Mouse (Mus musculus): ENCODE measurements around the gene Cacna1a.

The Cacna1a gene

DNA sequence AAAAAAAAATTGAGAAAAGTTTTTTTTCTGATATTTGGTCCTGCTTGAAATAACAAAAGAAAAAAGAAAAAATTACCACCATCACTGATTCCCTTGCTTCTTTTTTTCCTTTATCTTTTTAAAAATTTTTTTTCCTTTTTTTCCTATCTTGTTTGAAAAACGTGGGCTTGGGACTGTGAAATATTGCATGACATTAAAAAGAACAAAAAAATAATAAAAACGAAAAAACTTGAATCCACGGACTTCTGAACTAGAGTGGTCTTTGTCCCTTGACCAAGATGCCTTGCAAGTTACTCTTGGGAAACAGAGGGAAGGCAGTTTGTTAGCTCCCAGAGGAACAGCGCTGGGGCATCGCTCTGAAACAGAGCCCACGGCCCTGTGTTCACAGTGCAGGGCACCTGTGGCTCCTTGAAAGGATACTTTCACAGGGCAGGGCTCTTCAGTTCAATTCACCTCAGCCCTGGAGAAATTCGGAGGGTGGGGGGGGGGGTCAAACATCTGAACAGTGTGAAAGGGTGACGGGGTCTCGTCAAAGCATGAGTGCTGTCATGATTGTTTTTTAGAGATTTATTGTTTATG lies 251.9 kb downstream of the Cacna1a start:
- in situ Hi-C loops (cut with MboI; ENCODE audit: low pct_unique_long_range_greater_than_20kb in 1 of 2, low sequenced_read_pairs in 2 of 2, unreplicated experiment in 1 of 2): no loop called here

- in situ Hi-C loops (cut with MboI; ENCODE audit: low pct_unique_long_range_greater_than_20kb in 1 of 2, low sequenced_read_pairs in 2 of 2, unreplicated experiment in 1 of 2): no loop called here
Observed at GRCm38 (mm10) chr8:84640617-84641294, 252.5 kb downstream of the Cacna1a start.

GRCm38 (mm10) chr8:84641578-84642361 lies 253.5 kb downstream of the Cacna1a start:
- in situ Hi-C loops (cut with MboI; ENCODE audit: low pct_unique_long_range_greater_than_20kb in 1 of 2, low sequenced_read_pairs in 2 of 2, unreplicated experiment in 1 of 2): no loop called here

GRCm38 (mm10) chr8:84643019-84643418 lies 254.8 kb downstream of the Cacna1a start:
- in situ Hi-C loops (cut with MboI; ENCODE audit: low pct_unique_long_range_greater_than_20kb in 1 of 2, low sequenced_read_pairs in 2 of 2, unreplicated experiment in 1 of 2): no loop called here

- in situ Hi-C loops (cut with MboI; ENCODE audit: low pct_unique_long_range_greater_than_20kb in 1 of 2, low sequenced_read_pairs in 2 of 2, unreplicated experiment in 1 of 2): no loop called here
Observed at GRCm38 (mm10) chr8:84646800-84647199, 258.6 kb downstream of the Cacna1a start.

DNA sequence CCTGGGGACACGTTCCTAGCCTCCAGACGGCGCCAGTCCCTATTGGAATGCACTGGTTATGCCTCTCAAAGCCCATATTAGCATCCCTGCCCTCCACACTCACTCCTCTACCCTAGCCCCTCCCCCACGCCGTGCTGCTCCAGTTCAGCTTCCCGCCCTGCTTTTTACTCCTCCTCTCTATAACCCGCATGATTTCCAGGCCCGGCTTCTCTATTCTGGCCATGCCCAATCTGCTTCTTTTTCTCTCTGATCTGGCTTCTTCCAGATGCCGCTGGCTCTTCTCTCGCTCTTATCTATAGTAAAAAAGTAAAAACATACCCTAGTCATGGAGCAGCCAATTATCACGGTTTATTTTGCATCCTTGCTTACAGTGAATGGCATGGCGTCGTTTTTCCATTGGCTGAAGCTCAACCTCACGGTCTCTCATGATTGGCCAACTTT lies 259.2 kb downstream of the Cacna1a start:
- in situ Hi-C loops (cut with MboI; ENCODE audit: low pct_unique_long_range_greater_than_20kb in 1 of 2, low sequenced_read_pairs in 2 of 2, unreplicated experiment in 1 of 2): no loop called here

DNA sequence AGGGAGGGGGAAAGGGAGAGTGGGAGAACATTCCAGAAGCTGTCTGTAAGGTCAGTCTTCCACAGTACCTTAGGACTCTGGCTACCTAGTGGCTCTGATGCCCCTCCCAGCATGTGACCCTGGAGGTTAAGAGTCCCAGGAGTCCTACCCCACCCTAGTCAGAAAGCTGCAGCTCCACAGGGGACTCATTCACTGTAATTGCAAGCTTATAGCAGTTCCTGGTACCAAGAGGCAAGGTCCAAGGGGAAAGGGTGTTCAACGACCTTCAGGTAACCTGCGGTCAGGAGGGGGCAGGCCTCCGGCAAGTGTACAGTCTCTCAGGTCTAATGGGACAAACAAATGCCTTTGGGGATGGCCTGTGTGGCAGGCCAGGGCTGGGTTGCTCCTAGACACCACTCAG lies 262.0 kb downstream of the Cacna1a start:
- in situ Hi-C loops (cut with MboI; ENCODE audit: low pct_unique_long_range_greater_than_20kb in 1 of 2, low sequenced_read_pairs in 2 of 2, unreplicated experiment in 1 of 2): no loop called here

DNA sequence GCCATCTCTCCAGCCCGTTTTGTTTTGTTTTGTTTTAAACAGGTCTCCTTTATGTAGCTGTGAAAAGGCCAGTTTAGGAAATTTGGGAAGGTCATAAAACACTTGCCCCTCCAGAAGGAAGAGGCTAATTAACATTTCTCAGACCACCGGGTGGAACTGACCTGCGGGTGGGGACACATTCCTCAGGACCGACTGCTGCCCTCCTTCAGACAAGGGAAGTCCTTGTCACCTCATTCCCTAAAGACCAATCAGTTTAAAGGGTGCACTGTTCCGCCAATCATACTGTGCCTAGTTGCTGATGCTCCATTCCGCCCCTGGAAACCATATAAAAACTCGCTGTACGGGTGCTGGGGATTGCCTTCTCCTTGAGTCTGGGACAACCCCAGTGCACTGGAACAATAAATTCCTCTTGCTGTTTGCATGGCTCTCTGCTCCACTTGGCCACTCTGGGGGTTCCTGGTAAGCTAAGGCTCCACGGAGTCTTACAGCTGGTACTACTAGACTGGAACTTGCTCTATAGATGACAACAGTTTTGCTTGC lies 264.9 kb downstream of the Cacna1a start:
- in situ Hi-C loops (cut with MboI; ENCODE audit: low pct_unique_long_range_greater_than_20kb in 1 of 2, low sequenced_read_pairs in 2 of 2, unreplicated experiment in 1 of 2): no loop called here

- in situ Hi-C loops (cut with MboI; ENCODE audit: low pct_unique_long_range_greater_than_20kb in 1 of 2, low sequenced_read_pairs in 2 of 2, unreplicated experiment in 1 of 2): no loop called here
Observed at GRCm38 (mm10) chr8:84654597-84654996, 266.4 kb downstream of the Cacna1a start.

DNA sequence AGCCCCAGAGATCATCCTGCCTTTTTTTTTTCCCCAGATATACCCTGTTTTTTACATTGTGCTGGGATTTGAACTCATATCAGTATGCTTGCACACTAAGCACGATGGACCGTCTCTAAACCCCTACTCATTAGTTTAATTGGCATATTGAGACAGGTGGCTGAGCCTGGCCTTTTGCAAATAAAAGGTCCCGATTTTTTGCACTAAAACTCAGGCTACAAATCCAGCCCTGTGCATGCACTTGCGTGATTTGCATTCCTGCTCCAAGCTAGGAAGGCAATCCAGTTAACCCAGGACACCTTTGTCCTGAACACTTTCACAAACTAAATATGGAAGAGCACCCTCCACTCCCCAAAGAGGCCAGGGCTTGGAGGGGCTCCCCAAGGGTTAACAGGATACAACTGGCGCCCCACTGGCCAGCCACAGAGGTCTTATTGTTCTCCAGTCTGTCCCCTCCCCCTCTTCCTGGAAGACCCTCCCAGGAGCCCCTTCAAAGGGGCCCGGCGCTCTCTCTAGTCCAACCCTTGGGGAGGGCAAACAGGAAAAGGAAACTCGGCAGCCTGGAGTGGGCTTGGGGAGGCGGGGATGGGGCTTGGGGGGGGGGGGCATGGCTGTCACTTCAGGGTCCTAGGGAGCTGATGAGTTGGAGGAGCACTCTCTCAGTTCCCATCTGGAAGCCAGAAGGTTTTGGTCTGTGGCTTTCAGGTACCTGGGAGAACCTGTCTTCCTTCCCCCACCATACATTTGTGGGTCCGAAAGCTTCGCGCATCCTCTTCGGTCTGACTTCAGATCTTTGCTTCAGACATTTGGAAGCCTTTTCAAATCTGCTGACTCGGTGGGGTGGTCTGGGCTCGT lies 267.3 kb downstream of the Cacna1a start:
- in situ Hi-C loops (cut with MboI; ENCODE audit: low pct_unique_long_range_greater_than_20kb in 1 of 2, low sequenced_read_pairs in 2 of 2, unreplicated experiment in 1 of 2): no loop called here

DNA sequence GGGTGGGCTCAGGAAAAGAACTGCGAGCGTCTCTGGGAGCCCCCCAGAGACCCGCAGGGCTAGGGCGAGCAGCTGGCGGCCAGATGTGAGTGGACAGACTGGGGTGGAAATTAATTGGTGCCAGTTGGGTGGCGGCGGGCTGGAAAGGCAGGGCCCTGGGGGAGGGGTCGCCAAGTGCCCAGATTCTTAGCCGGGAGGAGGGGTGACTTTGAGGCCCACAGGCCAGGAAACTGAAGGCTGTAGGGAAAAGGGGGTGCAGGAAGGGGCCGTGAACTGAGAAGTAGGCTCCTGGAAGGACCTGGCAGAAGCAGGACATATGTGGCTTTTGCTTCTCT lies 267.9 kb downstream of the Cacna1a start:
- in situ Hi-C loops (cut with MboI; ENCODE audit: low pct_unique_long_range_greater_than_20kb in 1 of 2, low sequenced_read_pairs in 2 of 2, unreplicated experiment in 1 of 2): no loop called here

DNA sequence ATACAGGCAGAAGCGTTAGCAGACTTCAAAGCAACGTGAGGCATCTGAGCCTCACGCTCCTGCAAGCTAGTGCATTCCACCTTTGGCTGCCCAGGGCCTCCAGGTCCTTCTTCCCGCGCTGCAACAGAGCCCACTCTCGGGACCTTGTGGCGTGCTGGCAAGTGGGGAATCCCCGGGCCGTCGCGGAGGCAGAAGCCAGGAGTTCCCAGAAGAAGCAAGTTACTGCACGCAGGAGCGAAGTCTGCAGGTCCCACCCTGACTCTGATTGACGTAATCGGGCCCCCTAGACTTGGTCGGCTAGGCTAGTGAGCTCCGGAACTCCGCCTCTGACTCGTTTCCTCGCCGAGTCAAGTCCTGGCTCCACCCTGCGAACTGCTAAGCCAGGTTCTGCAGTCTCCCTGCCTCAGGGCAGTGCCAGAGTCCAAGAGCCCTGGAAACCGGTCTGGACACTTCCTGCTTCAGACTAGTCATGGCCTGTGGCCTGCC lies 268.4 kb downstream of the Cacna1a start:
- in situ Hi-C loops (cut with MboI; ENCODE audit: low pct_unique_long_range_greater_than_20kb in 1 of 2, low sequenced_read_pairs in 2 of 2, unreplicated experiment in 1 of 2): no loop called here

DNA sequence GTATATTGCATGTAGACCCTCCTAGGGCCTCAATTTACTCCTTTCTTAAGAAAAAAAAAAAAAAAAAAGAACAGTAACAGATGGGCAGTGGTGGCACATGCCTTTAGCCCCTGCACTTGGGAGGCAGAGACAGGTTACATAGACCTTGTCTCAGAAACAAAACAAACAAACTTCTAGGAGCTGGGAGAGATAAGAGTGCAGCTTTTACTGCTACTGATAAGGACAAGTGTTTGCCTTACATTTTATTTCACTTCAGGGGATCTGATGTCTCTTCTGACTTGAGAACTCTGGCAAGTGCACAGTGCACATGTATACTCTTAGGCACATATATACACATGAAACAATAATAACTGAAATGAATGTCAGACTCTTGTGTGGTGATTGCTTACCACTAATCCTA lies 269.0 kb downstream of the Cacna1a start:
- in situ Hi-C loops (cut with MboI; ENCODE audit: low pct_unique_long_range_greater_than_20kb in 1 of 2, low sequenced_read_pairs in 2 of 2, unreplicated experiment in 1 of 2): no loop called here

DNA sequence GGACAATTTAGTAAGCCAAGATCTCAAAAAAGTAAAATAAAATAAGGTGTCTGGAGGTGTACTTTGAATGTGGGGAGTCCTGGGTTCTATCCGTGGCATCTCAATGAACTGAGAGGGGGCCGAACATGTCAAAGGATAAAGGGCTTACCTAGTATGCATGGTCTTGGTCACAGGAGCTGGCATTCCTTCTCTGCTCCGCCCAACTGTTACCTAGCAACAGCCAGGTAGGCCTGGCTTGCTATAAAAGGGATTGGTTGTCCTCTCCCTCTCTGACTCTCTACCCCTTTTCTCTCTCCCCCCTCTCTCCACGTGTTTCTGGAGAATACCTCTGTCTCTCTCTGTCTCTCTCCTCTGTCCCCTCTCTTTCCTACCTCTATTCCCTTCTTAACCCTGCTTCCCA lies 269.4 kb downstream of the Cacna1a start:
- in situ Hi-C loops (cut with MboI; ENCODE audit: low pct_unique_long_range_greater_than_20kb in 1 of 2, low sequenced_read_pairs in 2 of 2, unreplicated experiment in 1 of 2): no loop called here

GRCm38 (mm10) chr8:84658951-84659350 lies 270.7 kb downstream of the Cacna1a start:
- in situ Hi-C loops (cut with MboI; ENCODE audit: low pct_unique_long_range_greater_than_20kb in 1 of 2, low sequenced_read_pairs in 2 of 2, unreplicated experiment in 1 of 2): no loop called here

DNA sequence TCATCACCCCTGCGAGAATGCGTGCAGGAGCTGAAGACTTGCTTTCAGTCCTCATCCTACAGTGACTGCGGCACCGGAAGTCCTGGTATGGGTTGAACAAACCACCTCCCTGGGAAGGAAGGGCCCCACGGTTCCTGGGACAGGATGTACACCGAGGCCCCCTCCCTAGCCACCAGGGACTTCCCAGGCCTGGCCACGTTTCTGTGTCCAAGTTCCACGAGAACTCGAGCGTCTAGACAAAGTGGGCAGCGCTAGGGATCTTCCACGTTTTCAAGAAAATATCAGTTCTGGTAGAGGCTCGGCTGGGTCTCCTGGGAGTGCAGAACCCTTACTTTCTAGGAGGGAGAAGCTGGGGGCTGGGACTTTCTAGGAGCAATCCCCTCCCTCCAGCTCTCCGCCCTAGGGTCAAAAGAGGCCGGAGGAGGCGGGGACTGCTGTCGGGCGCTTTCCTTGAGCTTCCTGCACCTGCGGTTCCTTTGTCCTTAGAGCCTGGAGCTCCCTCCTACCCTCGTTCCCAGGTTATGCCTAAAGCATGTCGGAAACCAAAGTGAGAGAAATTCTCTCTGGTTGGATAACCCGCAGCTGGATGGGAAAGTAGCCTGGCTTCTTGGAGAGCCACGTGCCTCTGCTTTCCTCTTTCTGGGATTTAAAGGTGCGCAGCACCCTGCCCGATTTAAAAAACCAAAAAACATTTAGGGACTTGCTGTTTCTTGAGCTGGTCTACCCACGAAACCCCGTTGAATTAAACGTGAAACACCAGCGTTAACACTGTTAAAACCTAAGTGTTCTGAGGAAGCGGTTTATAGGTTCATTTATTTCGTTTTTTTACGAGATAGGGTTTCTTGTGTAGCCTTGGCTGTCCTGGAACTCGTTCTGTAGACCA lies 271.9 kb downstream of the Cacna1a start:
- in situ Hi-C loops (cut with MboI; ENCODE audit: low pct_unique_long_range_greater_than_20kb in 1 of 2, low sequenced_read_pairs in 2 of 2, unreplicated experiment in 1 of 2): no loop called here

- in situ Hi-C loops (cut with MboI; ENCODE audit: low pct_unique_long_range_greater_than_20kb in 1 of 2, low sequenced_read_pairs in 2 of 2, unreplicated experiment in 1 of 2): no loop called here
Observed at GRCm38 (mm10) chr8:84660819-84661457, 272.7 kb downstream of the Cacna1a start.
